Mouse (Mus musculus) midbrain, embryonic 13.5 days (tissue): Measurements from ENCODE around the gene Pyroxd1. TPM values are rescaled to one million over a fixed set of nuclear protein-coding genes. Genes with fewer than 3 reads are reported as not detected.

Experiments
- ATAC-seq: fragments of 200-750 bp; cut with Nextera tagmentation; 2 replicates; pipeline ENCODE4 v1.8.0; 2017; ENCODE audit warnings: mild to moderate bottlenecking, moderate TSS enrichment, moderate library complexity
- H3K27ac ChIP-seq: fragments of 300-500 bp; sonication (generic); 2 replicates; pipeline ENCODE4 v1.5.1; 2015; ENCODE audit warnings: inconsistent platforms, mild to moderate bottlenecking, moderate library complexity
- H3K27me3 ChIP-seq: fragments of 300-500 bp; sonication (generic); 2 replicates; pipeline ENCODE4 v1.6.1; 2015; ENCODE audit warnings: mild to moderate bottlenecking, inconsistent platforms
- H3K36me3 ChIP-seq: fragments of 300-500 bp; sonication (generic); 2 replicates; pipeline ENCODE4 v1.6.1; 2015; ENCODE audit warnings: mild to moderate bottlenecking, inconsistent platforms
- H3K4me1 ChIP-seq: fragments of 300-500 bp; sonication (generic); replicated peaks from 2 replicates; pipeline ENCODE4 v1.6.1; 2015; ENCODE audit warnings: inconsistent platforms
- H3K4me2 ChIP-seq: fragments of 300-500 bp; sonication (generic); replicated peaks from 2 replicates; pipeline ENCODE4 v1.6.1; 2015; ENCODE audit warnings: moderate library complexity, mild to moderate bottlenecking, inconsistent platforms
- H3K4me3 ChIP-seq: fragments of 300-500 bp; sonication (generic); replicated peaks from 2 replicates; pipeline ENCODE4 v1.5.1; 2015; ENCODE audit warnings: mild to moderate bottlenecking, inconsistent platforms
- H3K9ac ChIP-seq: fragments of 300-500 bp; sonication (generic); replicated peaks from 2 replicates; pipeline ENCODE4 v1.6.1; 2015; ENCODE audit warnings: mild to moderate bottlenecking, inconsistent platforms
- H3K9me3 ChIP-seq: fragments of 300-500 bp; sonication (generic); 2 replicates; pipeline ENCODE4 v1.6.1; 2016; ENCODE audit warnings: mild to moderate bottlenecking, inconsistent platforms
- WGBS: fragments of 180-500 bp; shearing (Covaris S2); methylation state at CpG from one replicate; pipeline ENCODE4 v1.1.7; 2015; 5-methylcytosine and 5-hydroxymethylcytosine counted together
- polyA plus RNA-seq: library from polyadenylated mRNA; unstranded; fragments of >200 nt; fragmentation: Nextera tagmentation; extraction: Ambion mirVana; gene quantifications from 2 replicates; pipeline ENCODE4 v1.2.1, GENCODE M21; 2015

Gene Pyroxd1
- polyA plus RNA-seq, 1 experiment from 2014 or later, result 24.2 TPM

DNA sequence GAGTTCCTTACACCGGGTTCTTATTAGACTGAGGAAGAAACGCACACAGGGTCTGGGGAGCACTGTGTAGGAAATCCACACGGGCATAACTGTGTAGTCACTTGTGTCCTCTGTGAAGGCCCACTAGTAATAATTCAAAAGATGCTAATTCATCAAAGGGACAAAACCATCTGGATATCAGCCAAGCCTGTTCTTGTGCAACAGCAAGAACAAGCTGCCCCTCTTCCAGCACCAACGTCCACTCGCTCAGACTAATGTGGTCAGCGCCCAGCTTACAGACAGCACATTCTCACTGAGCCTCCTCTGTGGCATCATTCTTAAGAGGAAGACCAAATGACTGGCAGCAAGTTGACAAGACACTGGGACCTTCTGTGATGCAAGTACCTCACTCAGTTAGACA is 34.5 kb downstream of the Pyroxd1 start:
- no peaks in the 10 kb centered on the region for H3K4me1 ChIP-seq
- no peak overlapping the region for H3K4me2 ChIP-seq
- H3K9ac ChIP-seq, result no peak overlapping the region
- no peaks in the 10 kb centered on the region for H3K9me3 ChIP-seq
- WGBS, result 92% methylated on average over 6 of the region's 6 CpGs
- H3K4me3 ChIP-seq, result no peak overlapping the region
- no peak for ATAC-seq
- no peak overlapping the region for H3K27ac ChIP-seq
- peaks cover 18% of the 10 kb centered on the region for H3K36me3 ChIP-seq
- no peaks in the 10 kb centered on the region for H3K27me3 ChIP-seq

DNA sequence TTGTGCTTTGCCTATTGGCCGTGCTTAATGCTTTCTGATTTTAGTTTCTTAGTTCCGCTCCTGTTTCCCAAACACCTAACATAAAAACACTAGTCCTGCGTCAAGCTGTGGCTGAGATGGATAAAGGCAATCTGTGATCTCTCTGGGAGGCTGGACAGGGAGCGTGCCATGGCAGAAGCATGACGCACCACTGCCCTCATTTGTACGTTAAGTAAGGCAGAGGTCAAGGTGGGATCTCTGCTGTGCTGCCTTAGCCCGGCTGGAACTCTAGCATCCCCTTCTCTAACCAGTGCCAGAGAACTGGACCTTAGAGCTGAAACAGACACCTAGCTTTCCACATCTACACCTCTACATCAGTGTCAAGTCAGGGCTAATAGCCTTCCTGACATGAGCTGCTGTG is 36.2 kb downstream of the Pyroxd1 start:
- H3K36me3 ChIP-seq, result peaks cover 5% of the 10 kb centered on the region
- no peak overlapping the region for H3K4me3 ChIP-seq
- no peaks in the 10 kb centered on the region for H3K9me3 ChIP-seq
- H3K9ac ChIP-seq, result no peak overlapping the region
- ATAC-seq, result no peak
- no peak overlapping the region for H3K27ac ChIP-seq
- peaks cover 6% of the 10 kb centered on the region for H3K4me1 ChIP-seq
- 87% methylated on average over 7 of the region's 7 CpGs for WGBS
- no peaks in the 10 kb centered on the region for H3K27me3 ChIP-seq
- H3K4me2 ChIP-seq, result no peak overlapping the region

DNA sequence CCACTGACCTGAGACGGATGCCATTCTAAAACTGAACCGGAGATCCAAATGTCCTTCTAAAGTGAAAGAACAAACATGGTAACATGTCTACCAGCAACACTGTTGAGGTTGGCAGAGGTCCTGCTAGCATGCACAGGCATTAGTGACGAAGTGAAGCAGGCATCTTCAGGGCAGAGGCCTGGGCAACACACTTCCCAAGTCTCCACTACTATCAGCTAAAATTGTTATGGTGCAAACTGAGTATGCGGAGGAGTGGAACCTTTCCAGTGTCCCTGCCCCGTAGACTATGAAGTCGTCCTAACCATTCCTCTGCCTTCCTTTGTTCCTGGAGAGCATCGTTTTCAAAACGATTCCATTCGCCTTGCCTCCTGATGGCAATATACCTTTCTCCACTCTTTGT is 39.1 kb downstream of the Pyroxd1 start:
- Histone ChIP-seq H3K9ac (no peak overlapping the region), H3K27me3 (no peaks in the 10 kb centered on the region), H3K4me1 (peaks cover 25% of the 10 kb centered on the region), H3K4me3 (no peak overlapping the region), H3K4me2 (no peak overlapping the region), H3K36me3 (no peaks in the 10 kb centered on the region), H3K9me3 (no peaks in the 10 kb centered on the region), H3K27ac (no peak overlapping the region)
- no peak for ATAC-seq
- WGBS, result 93% methylated on average over 9 of the region's 9 CpGs

DNA sequence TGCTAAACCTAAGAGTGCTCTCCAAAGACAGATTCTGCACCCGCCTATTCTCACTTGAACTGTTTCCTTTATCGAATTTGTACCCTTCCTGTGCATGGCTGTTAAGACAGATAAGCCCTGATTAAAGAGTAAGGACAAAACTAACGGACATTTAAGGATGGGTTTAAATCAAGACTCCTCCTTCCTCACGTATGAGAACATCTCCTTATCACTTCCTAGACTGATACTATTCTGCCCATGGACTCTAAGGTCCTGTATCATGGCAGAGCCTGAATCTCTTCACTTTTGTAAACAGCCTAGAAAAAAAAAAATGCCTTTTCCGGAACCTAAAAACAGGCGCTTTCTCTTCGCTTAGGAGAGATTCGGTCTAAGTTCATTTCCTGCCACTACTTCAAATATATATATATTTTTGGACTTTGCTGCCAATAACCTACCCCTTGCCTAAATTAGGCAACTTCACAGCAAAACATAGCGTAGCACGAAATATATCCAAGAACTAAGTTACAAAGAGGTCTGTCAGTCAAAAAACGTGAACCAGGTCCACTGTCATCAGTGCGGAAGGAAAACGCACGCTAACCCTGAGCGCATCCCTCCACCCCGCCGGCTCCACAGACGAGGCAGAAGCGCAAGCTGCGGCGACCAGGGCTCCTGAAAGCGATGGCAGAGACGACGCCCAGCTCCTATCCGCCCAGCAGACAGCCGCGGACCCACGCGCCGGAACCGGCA is 41.0 kb downstream of the Pyroxd1 start:
- Histone ChIP-seq H3K4me2 (peak overlapping the region; percentile 86), H3K27ac (no peak overlapping the region), H3K4me1 (peaks cover 25% of the 10 kb centered on the region), H3K9ac (peak overlapping the region; percentile 55), H3K36me3 (no peaks in the 10 kb centered on the region), H3K9me3 (no peaks in the 10 kb centered on the region), H3K4me3 (peak overlapping the region; percentile 100), H3K27me3 (no peaks in the 10 kb centered on the region)
- 7% methylated on average over 31 of the region's 31 CpGs for WGBS
- ATAC-seq, result peak; percentile 90

DNA sequence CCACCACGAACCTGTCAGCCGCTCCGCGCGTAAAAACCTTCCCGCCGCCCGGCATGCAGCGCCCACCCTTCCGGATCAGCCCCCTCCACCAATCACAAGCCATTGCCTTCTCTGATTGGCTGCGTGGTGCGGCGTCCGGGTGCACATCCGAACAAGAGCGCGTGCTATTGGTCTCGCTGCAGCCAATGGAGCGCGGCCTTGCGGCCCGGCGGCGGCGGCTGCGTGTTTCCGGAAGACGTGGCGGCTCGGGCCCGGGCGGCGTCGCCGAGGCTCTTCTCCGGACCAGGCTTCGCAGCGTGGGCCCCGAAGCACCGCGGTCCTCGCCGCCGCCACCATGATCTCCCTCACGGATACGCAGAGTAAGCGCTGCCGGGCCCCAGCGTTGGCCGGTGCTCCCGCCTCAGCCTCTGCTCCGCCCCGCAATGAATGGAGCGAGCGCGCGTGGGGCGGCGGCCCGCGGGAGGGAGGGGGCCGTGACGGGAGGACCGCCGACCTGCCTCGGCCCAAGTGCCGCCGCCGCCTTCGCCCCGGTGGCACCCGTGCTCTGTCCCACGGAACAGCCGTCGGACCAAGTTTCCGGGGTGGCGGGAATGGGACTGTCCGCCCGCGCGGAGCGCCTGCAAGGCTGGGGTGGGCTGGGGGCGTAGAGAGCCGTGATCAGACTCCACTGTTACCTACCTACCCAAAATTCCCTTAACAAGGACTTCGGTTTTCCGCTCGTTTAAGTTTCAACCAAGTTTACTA is 41.7 kb downstream of the Pyroxd1 start, which contains the start of the genes Recql and Golt1b:
TSS of gene Recql (minus strand) at position 77 of the 744 bp plus-strand sequence.
TSS of gene Golt1b (plus strand) at position 211 of the 744 bp plus-strand sequence.
- H3K4me1 ChIP-seq, result peaks cover 25% of the 10 kb centered on the region
- peak within 1 kb of the TSS; percentile 86 for H3K4me2 ChIP-seq
- no peaks in the 10 kb centered on the region for H3K9me3 ChIP-seq
- peak within 1 kb of the TSS; percentile 100 for H3K4me3 ChIP-seq
- H3K27ac ChIP-seq, result no peak within 1 kb of the TSS
- no peaks in the 10 kb centered on the region for H3K36me3 ChIP-seq
- under 1% methylated on average over 79 of the region's 87 CpGs for WGBS
- no peaks in the 10 kb centered on the region for H3K27me3 ChIP-seq
- peak within 1 kb of the TSS; percentile 91 for H3K9ac ChIP-seq
- ATAC-seq, result peak; percentile 100

DNA sequence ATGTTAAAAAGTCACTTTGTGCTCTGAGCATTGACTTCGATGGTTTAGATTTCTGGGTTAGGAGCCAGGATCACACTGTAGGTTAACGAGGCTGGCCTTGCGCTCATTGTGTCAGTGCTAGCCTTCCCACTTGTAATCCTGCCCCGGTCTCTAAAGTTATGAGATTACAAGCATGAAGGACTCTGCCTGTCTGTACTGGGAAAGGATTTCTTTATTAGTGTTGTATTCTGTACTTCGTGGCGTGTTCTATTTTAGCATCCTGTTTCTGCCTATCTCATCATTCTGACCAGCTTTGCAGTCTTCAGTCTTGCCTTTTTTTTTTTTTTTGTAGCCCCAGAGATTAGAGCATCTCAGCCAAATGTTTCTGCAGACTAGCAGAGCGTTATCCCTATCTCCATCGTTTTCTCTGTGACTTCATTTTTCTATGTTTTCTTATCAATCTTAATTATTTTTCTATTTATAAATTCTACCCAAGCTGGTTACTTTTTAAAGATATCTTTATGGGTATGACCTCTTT is 42.4 kb downstream of the Pyroxd1 start:
- H3K4me1 ChIP-seq, result peaks cover 25% of the 10 kb centered on the region
- H3K9ac ChIP-seq, result peak overlapping the region; percentile 91
- H3K9me3 ChIP-seq, result no peaks in the 10 kb centered on the region
- H3K27ac ChIP-seq, result no peak overlapping the region
- WGBS, result 23% methylated on average over 8 of the region's 8 CpGs
- no peak for ATAC-seq
- H3K4me3 ChIP-seq, result peak overlapping the region; percentile 100
- H3K4me2 ChIP-seq, result peak overlapping the region; percentile 86
- H3K27me3 ChIP-seq, result no peaks in the 10 kb centered on the region
- 0 out of 2 replicates have a peak, but pooled peaks cover under 1% of the 10 kb centered on the region for H3K36me3 ChIP-seq

DNA sequence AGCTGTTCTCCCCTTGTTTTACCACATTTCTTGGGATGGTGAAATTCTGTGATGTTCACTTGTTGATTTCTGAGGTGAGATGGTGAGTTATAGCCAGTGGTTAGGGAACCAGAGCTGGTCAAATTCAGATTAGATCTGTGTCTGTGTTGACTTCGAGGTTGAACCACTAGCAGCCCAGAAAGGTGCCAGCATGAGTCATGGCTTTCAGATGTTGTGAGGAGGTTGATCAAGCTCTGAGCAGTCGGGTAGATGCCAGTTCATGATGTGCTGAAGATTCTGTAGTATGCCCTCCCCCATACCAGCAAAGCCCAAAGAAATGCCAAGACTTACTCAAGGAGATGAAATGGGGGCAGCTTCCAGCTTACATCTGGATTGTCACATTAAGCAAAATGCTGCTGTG is 43.6 kb downstream of the Pyroxd1 start:
- H3K4me3 ChIP-seq, result no peak overlapping the region
- H3K27me3 ChIP-seq, result no peaks in the 10 kb centered on the region
- no peak overlapping the region for H3K9ac ChIP-seq
- H3K27ac ChIP-seq, result no peak overlapping the region
- peaks cover 12% of the 10 kb centered on the region for H3K36me3 ChIP-seq
- H3K4me1 ChIP-seq, result peaks cover 25% of the 10 kb centered on the region
- H3K4me2 ChIP-seq, result no peak overlapping the region
- 88% methylated on average over 2 of the region's 2 CpGs for WGBS
- no peaks in the 10 kb centered on the region for H3K9me3 ChIP-seq
- ATAC-seq, result no peak

DNA sequence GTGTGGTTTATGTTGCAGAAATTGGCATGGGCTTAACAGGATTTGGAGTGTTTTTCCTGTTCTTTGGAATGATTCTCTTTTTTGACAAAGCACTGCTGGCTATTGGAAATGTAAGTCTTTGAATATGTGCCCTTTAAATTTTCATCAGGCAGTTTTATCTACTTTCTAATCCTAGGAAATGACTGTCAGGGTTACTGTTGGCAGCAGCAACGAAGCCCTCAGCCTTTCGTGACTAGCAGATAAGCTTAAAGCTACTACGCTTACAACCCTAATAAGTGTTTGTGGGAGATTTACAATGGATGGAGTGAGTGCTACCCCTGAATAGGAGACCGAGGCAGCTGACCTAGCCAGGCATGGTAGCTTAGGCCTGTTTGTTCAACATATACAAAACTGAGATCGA is 46.9 kb downstream of the Pyroxd1 start:
- H3K9ac ChIP-seq, result no peak overlapping the region
- H3K36me3 ChIP-seq, result peaks cover 37% of the 10 kb centered on the region
- no peak overlapping the region for H3K27ac ChIP-seq
- H3K9me3 ChIP-seq, result no peaks in the 10 kb centered on the region
- H3K4me3 ChIP-seq, result no peak overlapping the region
- peaks cover 18% of the 10 kb centered on the region for H3K4me1 ChIP-seq
- no peak overlapping the region for H3K4me2 ChIP-seq
- no peaks in the 10 kb centered on the region for H3K27me3 ChIP-seq
- ATAC-seq, result no peak
- WGBS, result 93% methylated on average over 5 of the region's 5 CpGs

DNA sequence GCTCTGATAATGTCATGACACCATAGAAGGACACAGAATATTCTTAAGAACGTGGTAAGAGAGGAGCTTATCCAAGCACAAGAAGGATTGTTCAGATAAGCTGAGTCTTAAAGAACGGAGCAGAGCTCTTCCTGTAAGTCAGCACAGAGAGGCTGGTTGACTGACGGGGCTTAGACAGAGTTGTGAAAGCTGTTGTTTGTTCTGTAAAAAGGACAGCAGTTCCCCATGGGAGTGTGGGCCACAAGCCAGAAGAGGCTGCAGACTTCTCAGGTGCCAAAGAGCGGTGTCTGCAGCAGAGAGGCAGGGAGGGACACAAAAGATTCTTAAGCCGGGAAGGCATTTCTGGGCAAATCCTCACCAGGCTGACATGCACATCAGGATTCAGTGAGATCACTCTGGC is 49.2 kb downstream of the Pyroxd1 start:
- ATAC-seq, result no peak
- Histone ChIP-seq H3K27ac (no peak overlapping the region), H3K9ac (no peak overlapping the region), H3K4me2 (no peak overlapping the region), H3K4me1 (no peaks in the 10 kb centered on the region), H3K9me3 (no peaks in the 10 kb centered on the region), H3K4me3 (no peak overlapping the region), H3K36me3 (peaks cover 37% of the 10 kb centered on the region), H3K27me3 (no peaks in the 10 kb centered on the region)
- WGBS, result 87% methylated on average over 5 of the region's 5 CpGs

DNA sequence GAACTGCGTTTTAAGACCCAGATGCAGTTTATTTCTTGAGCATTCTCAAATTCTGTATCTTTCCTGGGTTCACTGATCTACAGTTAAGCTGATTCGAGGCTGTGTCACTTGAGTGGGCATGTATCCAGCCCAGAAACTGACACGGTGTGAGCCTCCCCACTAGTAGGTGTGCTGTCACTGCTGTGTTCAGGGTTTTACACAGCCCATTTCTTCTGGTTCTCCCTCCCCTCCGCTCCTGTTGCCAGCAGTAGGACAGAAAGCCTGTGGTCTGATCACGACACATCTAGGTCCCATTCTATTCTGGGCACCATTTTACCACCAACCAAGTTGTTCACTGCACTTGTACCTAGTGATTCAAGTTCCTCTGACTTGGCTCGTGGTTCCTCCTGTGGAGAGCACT is 50.3 kb downstream of the Pyroxd1 start:
- Histone ChIP-seq H3K27ac (no peak overlapping the region), H3K36me3 (peaks cover 45% of the 10 kb centered on the region), H3K4me1 (no peaks in the 10 kb centered on the region), H3K4me2 (no peak overlapping the region), H3K9me3 (no peaks in the 10 kb centered on the region), H3K27me3 (no peaks in the 10 kb centered on the region), H3K9ac (no peak overlapping the region), H3K4me3 (no peak overlapping the region)
- 96% methylated on average over 6 of the region's 6 CpGs for WGBS
- no peak for ATAC-seq

DNA sequence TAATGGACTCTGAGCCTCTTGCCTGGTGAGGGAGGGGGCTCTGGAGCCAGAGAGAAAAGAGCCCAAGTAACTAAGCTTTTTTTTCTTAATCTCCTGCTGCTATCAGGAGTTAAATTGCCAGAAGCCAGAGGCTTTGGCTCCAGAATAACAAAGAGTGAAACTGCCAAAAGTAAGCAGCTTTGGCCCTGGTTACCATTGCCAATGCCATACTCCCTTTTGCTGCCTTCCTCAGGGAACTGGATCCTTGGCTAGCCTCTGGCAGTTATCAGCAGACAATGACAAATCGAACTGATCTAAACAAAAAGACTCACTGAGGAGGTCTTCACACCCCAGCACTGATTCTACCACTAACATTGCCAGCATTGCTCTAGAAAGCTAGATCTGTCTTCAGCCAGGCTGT is 65.7 kb downstream of the Pyroxd1 start:
- 3% methylated on average over 1 of the region's 1 CpGs for WGBS
- no peak for ATAC-seq
- no peaks in the 10 kb centered on the region; the same call in 1 of the 2 replicates for H3K36me3 ChIP-seq
- H3K9ac ChIP-seq, result no peak overlapping the region
- H3K27me3 ChIP-seq, result peaks cover 33% of the 10 kb centered on the region
- H3K4me2 ChIP-seq, result no peak overlapping the region
- H3K4me3 ChIP-seq, result no peak overlapping the region
- no peak overlapping the region for H3K27ac ChIP-seq
- H3K9me3 ChIP-seq, result no peaks in the 10 kb centered on the region
- peaks cover 16% of the 10 kb centered on the region for H3K4me1 ChIP-seq
